7 mouse cellular contexts compared by ENCODE assay signal in the genomic region with DNA sequence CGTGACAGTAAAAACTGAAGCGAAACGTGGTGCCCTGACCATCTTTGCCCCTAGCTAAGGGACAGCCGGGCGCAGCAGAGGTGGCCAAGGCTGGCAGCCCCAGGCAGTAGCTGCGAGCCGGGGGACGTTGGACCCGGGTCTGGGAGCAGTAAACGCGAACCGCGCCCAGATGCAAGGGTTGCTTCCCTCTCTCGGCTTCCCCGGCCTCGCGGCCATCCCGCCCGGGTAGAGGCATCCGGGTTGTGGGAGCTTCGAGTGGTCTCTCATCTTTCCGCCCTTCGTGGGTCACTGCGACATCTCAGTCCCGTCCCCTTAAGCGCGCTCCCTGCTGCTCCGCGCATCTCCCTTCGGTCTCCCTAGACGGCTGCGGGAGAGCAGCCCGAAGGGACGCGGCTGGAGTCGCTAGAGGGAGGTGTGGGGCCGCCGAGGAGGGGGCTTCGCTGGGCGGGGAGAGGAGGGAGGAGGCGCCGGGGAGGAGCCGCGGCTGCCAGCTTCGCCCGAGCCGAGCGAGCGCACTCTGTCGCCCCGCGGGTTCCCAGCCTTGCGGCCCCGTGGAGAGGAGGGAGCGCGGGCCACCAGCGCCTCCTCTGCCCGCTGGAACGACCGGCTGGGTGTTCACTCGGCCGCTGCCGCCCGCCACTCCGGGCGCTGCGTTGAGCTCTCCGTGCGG. TPM values are rescaled to one million over a fixed set of nuclear protein-coding genes. Genes with fewer than 3 reads are reported as not detected.
A peak's percentile ranks its signal among the peaks of the same experiment; 100 is the strongest.
DNase-seq lines count a peak whose midpoint lies in the region; ATAC-seq lines count a peak whose summit lies in the region.

No protein-coding gene starts in this region.

- under 1% methylated on average over 63 of the region's 69 CpGs for whole genome bisulfite sequencing in limb, embryonic 11.5 days
- WGBS in midbrain, embryonic 12.5 days: under 1% methylated on average over 50 of the region's 69 CpGs

- H3K27me3 ChIP-seq in limb, embryonic 11.5 days (ENCODE audit: control insufficient read depth, insufficient read depth, low read length): no peaks in the 10 kb centered on the region
- H3K27me3 ChIP-seq in midbrain, embryonic 12.5 days: no peaks in the 10 kb centered on the region

- H3K9me3 ChIP-seq in limb, embryonic 11.5 days (ENCODE audit: control insufficient read depth, low read length): no peaks in the 10 kb centered on the region
- 0 out of 2 replicates have a peak, but pooled peaks cover 1% of the 10 kb centered on the region for H3K9me3 ChIP-seq in midbrain, embryonic 12.5 days

- no peaks in the 10 kb centered on the region for H3K4me1 ChIP-seq in limb, embryonic 11.5 days (ENCODE audit: control insufficient read depth, insufficient read depth, low read length)
- peaks cover 5% of the 10 kb centered on the region; the same call in 1 of the 2 replicates for H3K4me1 ChIP-seq in midbrain, embryonic 12.5 days

- no peaks in the 10 kb centered on the region for H3K36me3 ChIP-seq in limb, embryonic 11.5 days (ENCODE audit: control insufficient read depth, insufficient read depth, low read length)
- no peaks in the 10 kb centered on the region for H3K36me3 ChIP-seq in midbrain, embryonic 12.5 days

- H3K27ac ChIP-seq in limb, embryonic 11.5 days (replicated peaks; ENCODE audit: low read depth, low read length): peak overlapping the region; percentile 80
- peak overlapping the region; percentile 92 for H3K27ac ChIP-seq in midbrain, embryonic 12.5 days (replicated peaks)

- ATAC-seq in granulocyte monocyte progenitor cell, adult 5-6 weeks (replicated peaks; ENCODE audit: poor library complexity, severe bottlenecking): peak; percentile 67
- ATAC-seq in limb, embryonic 11.5 days (ENCODE audit: insufficient number of reproducible peaks, low FRiP score, low TSS enrichment, low read depth): peak; percentile 85
- ATAC-seq in midbrain, embryonic 12.5 days (ENCODE audit: low FRiP score, low read depth): peak; percentile 88

- H3K9ac ChIP-seq in limb, embryonic 11.5 days (ENCODE audit: low read length): peak overlapping the region; percentile 80
- peak overlapping the region; percentile 74 for H3K9ac ChIP-seq in midbrain, embryonic 12.5 days (replicated peaks)

- H3K4me2 ChIP-seq in limb, embryonic 11.5 days (ENCODE audit: low read depth, severe bottlenecking): peak overlapping the region; percentile 69
- H3K4me2 ChIP-seq in midbrain, embryonic 12.5 days (replicated peaks): peak overlapping the region; percentile 92

- peak overlapping the region; percentile 78 for H3K4me3 ChIP-seq in limb, embryonic 11.5 days (ENCODE audit: low read depth, low read length)
- peak overlapping the region; percentile 82 for H3K4me3 ChIP-seq in midbrain, embryonic 12.5 days

- DNase-seq in adrenal gland, postnatal 10 days: peak; percentile 95
- peak; percentile 69 for DNase-seq in embryo, embryonic 11.5 days (ENCODE audit: low read depth, low spot score)
- DNase-seq in kidney, adult 18-20 months: peak; percentile 86
- DNase-seq in limb, embryonic 11.5 days (ENCODE audit: low spot score): peak; percentile 91
- peak; percentile 84 for DNase-seq in skeletal muscle tissue, adult 2 months (ENCODE audit: low read depth, low spot score)

RNA-seq across cellular contexts. Expression of a gene that starts 0.5 kb away (rescaled TPM):
- 10 to 100 TPM; 65.2 to 73.8 TPM for total RNA-seq in adrenal gland, postnatal 10 days (2021)
- total RNA-seq in granulocyte monocyte progenitor cell, adult 5-6 weeks (2014; fragmentation: Nextera tagmentation): 11.8 and 14.5 TPM in 2 replicates
- total RNA-seq in granulocyte monocyte progenitor cell, adult 5-6 weeks (2017): 8.6 and 14.9 TPM in 2 replicates
- 15.4 and 19.0 TPM in 2 replicates for polyA plus RNA-seq in limb, embryonic 11.5 days (2014; fragmentation: Nextera tagmentation; extraction: Ambion mirVana)
- polyA plus RNA-seq in midbrain, embryonic 12.5 days (2016; fragmentation: Nextera tagmentation; extraction: Ambion mirVana): 14.1 and 19.7 TPM in 2 replicates

Comparison
In these comparisons a context has a peak if more than half of its experiments do, and no peak if none do; other contexts are left out.
1. Peak in every context shown above with its lines: DNase-seq, ATAC-seq, H3K4me3 ChIP-seq and H3K27ac ChIP-seq.
2. RNA of a gene that starts 0.5 kb away (total RNA-seq): 65.2 to 73.8 TPM in adrenal gland, postnatal 10 days; 8.6 to 14.9 TPM in granulocyte monocyte progenitor cell, adult 5-6 weeks; every median in the first group is over 4 times any median in the second.